Comparison of ENCODE assay signal across 10 mouse cellular contexts in the genomic region with DNA sequence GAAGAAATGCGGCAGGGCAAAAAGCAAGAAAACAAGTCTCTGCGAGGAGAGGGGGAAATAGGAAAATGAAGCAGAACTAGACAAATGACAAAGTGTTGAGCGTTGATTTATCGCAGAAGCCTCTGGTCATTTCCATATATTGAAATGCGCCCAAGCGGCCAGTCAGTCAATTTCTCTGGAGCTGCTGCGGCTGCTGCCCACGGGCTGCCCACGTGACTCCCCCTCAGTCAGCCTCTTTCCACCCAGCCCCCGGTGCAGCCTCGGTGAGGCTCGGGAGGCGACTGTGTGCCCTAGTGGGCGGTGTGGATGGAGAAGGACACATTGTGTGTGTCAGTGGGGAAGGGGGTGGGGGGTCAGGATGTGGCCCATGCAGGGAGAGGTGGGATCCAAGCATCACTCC. TPM values are rescaled to one million over a fixed set of nuclear protein-coding genes. Genes with fewer than 3 reads are reported as not detected.
DNase-seq lines count a peak whose midpoint lies in the region; ATAC-seq and TF ChIP-seq lines count a peak whose summit lies in the region.
"Had no signal": no experiment of that assay in that cellular context is flagged by ENCODE, and none has a peak within 500 bp of the region (broad histone marks: within the 10 kb centered on the region; RNA-seq: fewer than 3 reads in every experiment).

No protein-coding gene starts in this region.

- WGBS in kidney, postnatal 0 days, result 0% methylated on average over 14 of the region's 14 CpGs
- under 1% methylated on average over 14 of the region's 14 CpGs for WGBS in embryonic facial prominence, embryonic 14.5 days
- WGBS in limb, embryonic 11.5 days, result under 1% methylated on average over 14 of the region's 14 CpGs
- under 1% methylated on average over 14 of the region's 14 CpGs for WGBS in neural tube, embryonic 15.5 days

- ATAC-seq in kidney, postnatal 0 days (replicated peaks; ENCODE audit: low FRiP score, low read depth), result no peak; the same call in 1 of the 2 replicates
- ATAC-seq in embryonic facial prominence, embryonic 14.5 days (ENCODE audit: low read depth), result peak; percentile 67; the same call in 1 of the 2 replicates
- peak; percentile 68; the same call in 1 of the 2 replicates for ATAC-seq in limb, embryonic 11.5 days (ENCODE audit: insufficient number of reproducible peaks, low FRiP score, low TSS enrichment, low read depth)
- peak; percentile 67; the same call in 1 of the 2 replicates for ATAC-seq in neural tube, embryonic 15.5 days (ENCODE audit: low FRiP score)

- no peak overlapping the region for H3K4me3 ChIP-seq in kidney, postnatal 0 days (replicated peaks; ENCODE audit: low read depth, low read length)
- peak overlapping the region; percentile 33 for H3K4me3 ChIP-seq in embryonic facial prominence, embryonic 14.5 days (ENCODE audit: low read depth, low read length)
- peak overlapping the region; percentile 12; the same call in 1 of the 2 replicates for H3K4me3 ChIP-seq in limb, embryonic 11.5 days (ENCODE audit: low read depth, low read length)
- H3K4me3 ChIP-seq in neural tube, embryonic 15.5 days (replicated peaks), result peak overlapping the region; percentile 33

- no peak overlapping the region for H3K27ac ChIP-seq in kidney, postnatal 0 days
- H3K27ac ChIP-seq in embryonic facial prominence, embryonic 14.5 days (replicated peaks; ENCODE audit: low read depth, low read length), result no peak overlapping the region
- H3K27ac ChIP-seq in limb, embryonic 11.5 days (replicated peaks; ENCODE audit: low read depth, low read length), result no peak overlapping the region
- H3K27ac ChIP-seq in neural tube, embryonic 15.5 days (replicated peaks), result peak overlapping the region; percentile 14; the same call in 1 of the 2 replicates

- no peaks in the 10 kb centered on the region for H3K4me1 ChIP-seq in kidney, postnatal 0 days (replicated peaks; ENCODE audit: insufficient read depth, low read length)
- peaks cover 10% of the 10 kb centered on the region for H3K4me1 ChIP-seq in embryonic facial prominence, embryonic 14.5 days (ENCODE audit: control insufficient read depth, insufficient read depth, low read length)
- peaks cover 16% of the 10 kb centered on the region for H3K4me1 ChIP-seq in limb, embryonic 11.5 days (ENCODE audit: control insufficient read depth, insufficient read depth, low read length)
- H3K4me1 ChIP-seq in neural tube, embryonic 15.5 days, result peaks cover 30% of the 10 kb centered on the region

- DNase-seq in kidney, postnatal 0 days (ENCODE audit: low spot score), result no peak
- DNase-seq in kidney, adult 11 months, result no peak
- no peak for DNase-seq in embryonic facial prominence, embryonic 14.5 days (ENCODE audit: low spot score)
- DNase-seq in limb, embryonic 11.5 days (ENCODE audit: low spot score), result peak; percentile 65
- DNase-seq in cerebellum, adult 11-12 months, result no peak
- no peak for DNase-seq in layer of hippocampus, adult 11-12 months (ENCODE audit: low spot score)
- DNase-seq in gastrocnemius, adult 18-20 months (ENCODE audit: low spot score), result no peak
- DNase-seq: gastrocnemius, postnatal 25 days had no signal

- no peak overlapping the region for H3K9ac ChIP-seq in kidney, postnatal 0 days (ENCODE audit: low read depth, low read length)
- peak overlapping the region; percentile 41; the same call in 1 of the 2 replicates for H3K9ac ChIP-seq in embryonic facial prominence, embryonic 14.5 days (ENCODE audit: low read depth, low read length)
- no peak overlapping the region for H3K9ac ChIP-seq in limb, embryonic 11.5 days (ENCODE audit: low read length)
- H3K9ac ChIP-seq in neural tube, embryonic 15.5 days (replicated peaks), result peak overlapping the region; percentile 40

- TF ChIP-seq CTCF in kidney, postnatal 0 days (IDR thresholded peaks at IDR 0.05; ENCODE audit: low read depth), result no peak

- peak overlapping the region; percentile 30; the same call in 1 of the 2 replicates for H3K4me2 ChIP-seq in kidney, postnatal 0 days (ENCODE audit: low read length)
- peak overlapping the region; percentile 62 for H3K4me2 ChIP-seq in embryonic facial prominence, embryonic 14.5 days (ENCODE audit: low read depth, low read length)
- peak overlapping the region; percentile 63 for H3K4me2 ChIP-seq in limb, embryonic 11.5 days (ENCODE audit: low read depth, severe bottlenecking)
- peak overlapping the region; percentile 69 for H3K4me2 ChIP-seq in neural tube, embryonic 15.5 days

- H3K36me3 ChIP-seq in kidney, postnatal 0 days (ENCODE audit: insufficient read depth, low read length), result no peaks in the 10 kb centered on the region
- no peaks in the 10 kb centered on the region for H3K36me3 ChIP-seq in embryonic facial prominence, embryonic 14.5 days (ENCODE audit: control insufficient read depth, insufficient read depth, low read length)
- H3K36me3 ChIP-seq in limb, embryonic 11.5 days (ENCODE audit: control insufficient read depth, insufficient read depth, low read length), result no peaks in the 10 kb centered on the region
- H3K36me3 ChIP-seq in neural tube, embryonic 15.5 days, result no peaks in the 10 kb centered on the region

- peaks cover 27% of the 10 kb centered on the region for H3K27me3 ChIP-seq in kidney, postnatal 0 days (ENCODE audit: insufficient read depth, low read length)
- H3K27me3 ChIP-seq in embryonic facial prominence, embryonic 14.5 days (replicated peaks; ENCODE audit: control insufficient read depth, insufficient read depth, low read length), result no peaks in the 10 kb centered on the region; the same call in 1 of the 2 replicates
- H3K27me3 ChIP-seq in limb, embryonic 11.5 days (ENCODE audit: control insufficient read depth, insufficient read depth, low read length), result no peaks in the 10 kb centered on the region
- no peaks in the 10 kb centered on the region for H3K27me3 ChIP-seq in neural tube, embryonic 15.5 days (replicated peaks)

- H3K9me3 ChIP-seq in kidney, postnatal 0 days (replicated peaks; ENCODE audit: low read length), result no peaks in the 10 kb centered on the region
- H3K9me3 ChIP-seq in embryonic facial prominence, embryonic 14.5 days (ENCODE audit: control insufficient read depth, low read length), result no peaks in the 10 kb centered on the region
- no peaks in the 10 kb centered on the region for H3K9me3 ChIP-seq in limb, embryonic 11.5 days (ENCODE audit: control insufficient read depth, low read length)
- H3K9me3 ChIP-seq in neural tube, embryonic 15.5 days (replicated peaks), result no peaks in the 10 kb centered on the region

RNA-seq across cellular contexts. Expression of a gene that starts 13.0 kb away (rescaled TPM):
- polyA plus RNA-seq in kidney, postnatal 0 days (2015; fragmentation: Nextera tagmentation; extraction: Ambion mirVana), result not detected in 2 replicates
- not detected in 2 replicates for polyA plus RNA-seq in embryonic facial prominence, embryonic 14.5 days (2014; fragmentation: Nextera tagmentation; extraction: Ambion mirVana)
- not detected in 2 replicates for polyA plus RNA-seq in limb, embryonic 11.5 days (2014; fragmentation: Nextera tagmentation; extraction: Ambion mirVana)
- not detected in 2 replicates for polyA plus RNA-seq in neural tube, embryonic 15.5 days (2015; fragmentation: Nextera tagmentation; extraction: Ambion mirVana)
- not detected for total RNA-seq in gastrocnemius, adult 18-20 months (2021)
- total RNA-seq: gastrocnemius, postnatal 25 days had no signal
- polyA plus RNA-seq: spleen, adult 2 months had no signal

RNA-seq across cellular contexts. Expression of a gene that starts 16.0 kb away (rescaled TPM):
- polyA plus RNA-seq in kidney, postnatal 0 days (2015; fragmentation: Nextera tagmentation; extraction: Ambion mirVana), result 0.95 and 1.3 TPM in 2 replicates
- 26.4 and 30.1 TPM in 2 replicates for polyA plus RNA-seq in embryonic facial prominence, embryonic 14.5 days (2014; fragmentation: Nextera tagmentation; extraction: Ambion mirVana)
- 95.2 and 98.4 TPM in 2 replicates for polyA plus RNA-seq in limb, embryonic 11.5 days (2014; fragmentation: Nextera tagmentation; extraction: Ambion mirVana)
- 85.1 and 102 TPM in 2 replicates for polyA plus RNA-seq in neural tube, embryonic 15.5 days (2015; fragmentation: Nextera tagmentation; extraction: Ambion mirVana)
- under 1 TPM in 1 of 2 experiments, not detected in 1; 0.05 TPM for total RNA-seq in gastrocnemius, adult 18-20 months (2021)

Comparison
In these comparisons a context has a peak if more than half of its experiments do, and no peak if none do; other contexts are left out.
1. H3K9ac ChIP-seq: peak in embryonic facial prominence, embryonic 14.5 days (single experiment) and neural tube, embryonic 15.5 days (single experiment); none in kidney, postnatal 0 days (single experiment) and limb, embryonic 11.5 days (single experiment).
2. RNA of a gene that starts 16.0 kb away (polyA plus RNA-seq): 85.1 to 102 TPM in neural tube, embryonic 15.5 days, 95.2 to 98.4 TPM in limb, embryonic 11.5 days and 26.4 to 30.1 TPM in embryonic facial prominence, embryonic 14.5 days; 0.95 to 1.3 TPM in kidney, postnatal 0 days; every median in the first group is over 10 times any median in the second.
3. Peak in every context shown above with its lines, with median percentiles within 50 percentile points of each other: H3K4me2 ChIP-seq.